Mouse (Mus musculus) CH12.LX (cell line): ENCODE measurements around the gene Frem3. TPM values are rescaled to one million over a fixed set of nuclear protein-coding genes. Genes with fewer than 3 reads are reported as not detected.

Source experiments
- DNase-seq: peaks from one replicate; pipeline ENCODE4 v3.0.0-alpha.2; 2013; ENCODE audit errors: extremely low read depth
- H3K27ac ChIP-seq: 2 replicates; pipeline ENCODE4 v1.5.1; 2012; ENCODE audit warnings: low read depth, mild to moderate bottlenecking, control low read depth, moderate library complexity; ENCODE audit not compliant: insufficient read depth
- H3K27me3 ChIP-seq: replicated peaks from 2 replicates; pipeline ENCODE3; 2012; ENCODE audit warnings: inconsistent platforms
- H3K36me3 ChIP-seq, 2 experiments: replicated peaks in 1 of 2; 2 replicates each; pipeline versions ENCODE3 to v1.6.1; 2012; ENCODE audit warnings: inconsistent platforms in 1 of 2, low read length in 1 of 2, mild to moderate bottlenecking in 1 of 2, mixed read lengths in 1 of 2, moderate library complexity in 1 of 2; ENCODE audit not compliant: control insufficient read depth in 1 of 2, insufficient read depth in 1 of 2
- H3K4me1 ChIP-seq, 2 experiments: 2 replicates each; pipeline ENCODE4 v1.6.1; 2012; ENCODE audit warnings: inconsistent platforms in 1 of 2, moderate library complexity in 1 of 2; ENCODE audit not compliant: insufficient read depth in 2 of 2, control insufficient read depth in 1 of 2
- H3K4me2 ChIP-seq: 2 replicates; pipeline ENCODE4 v1.6.1; 2012; ENCODE audit warnings: low read depth, mild to moderate bottlenecking, control low read depth; ENCODE audit not compliant: poor library complexity, insufficient read depth, severe bottlenecking
- H3K4me3 ChIP-seq, 3 experiments: fragments of 150-350 bp in 1 of 3; sonication (generic) in 1 of 3; replicated peaks in 1 of 3; 2 replicates each; pipeline versions ENCODE3 to v1.5.1; 2011 to 2012; ENCODE audit warnings: low read depth in 2 of 3, low read length in 2 of 3, mild to moderate bottlenecking in 2 of 3, moderate library complexity in 2 of 3, control low read depth in 1 of 3, improper control_type of control experiment in 1 of 3, inconsistent platforms in 1 of 3, mixed read lengths in 1 of 3; ENCODE audit not compliant: poor library complexity in 1 of 3
- H3K79me2 ChIP-seq: replicated peaks from 2 replicates; pipeline ENCODE4 v1.6.1; 2012; ENCODE audit warnings: mild to moderate bottlenecking, moderate library complexity; ENCODE audit not compliant: control insufficient read depth, poor library complexity, insufficient read depth, severe bottlenecking; ENCODE audit errors: extremely low read depth
- H3K9ac ChIP-seq: 2 replicates; pipeline ENCODE4 v1.6.1; 2012; ENCODE audit warnings: low read depth, mild to moderate bottlenecking, control low read depth, moderate library complexity; ENCODE audit not compliant: insufficient read depth
- H3K9me3 ChIP-seq: replicated peaks from 2 replicates; pipeline ENCODE3; 2012; ENCODE audit warnings: low read length, inconsistent platforms, mixed read lengths
- CHD1 ChIP-seq: IDR thresholded peaks from 2 replicates; pipeline ENCODE4 v1.6.1; 2012; ENCODE audit warnings: low read depth, low read length, improper control_type of control experiment, inconsistent platforms
- HCFC1 ChIP-seq: IDR thresholded peaks from 2 replicates; pipeline ENCODE4 v1.6.1; 2012; ENCODE audit warnings: low read depth, mild to moderate bottlenecking, inconsistent platforms, low read length, improper control_type of control experiment
- POLR2A ChIP-seq: IDR thresholded peaks from 2 replicates; pipeline ENCODE4 v1.6.1; 2011; ENCODE audit warnings: low read depth, mild to moderate bottlenecking, improper control_type of control experiment, low read length
- SIN3A ChIP-seq: IDR thresholded peaks from 2 replicates; pipeline ENCODE4 v1.6.1; 2012; ENCODE audit warnings: low read length, improper control_type of control experiment, inconsistent platforms
- SMC3 ChIP-seq: IDR thresholded peaks from 2 replicates; pipeline ENCODE4 v1.6.1; 2011; ENCODE audit warnings: low read depth, low read length, improper control_type of control experiment
- UBTF ChIP-seq: IDR thresholded peaks from 2 replicates; pipeline ENCODE4 v1.6.1; 2012; ENCODE audit warnings: low read depth, mild to moderate bottlenecking, inconsistent platforms, low read length, improper control_type of control experiment, moderate library complexity
- ZC3H11A ChIP-seq: IDR thresholded peaks from 2 replicates; pipeline ENCODE4 v1.6.1; 2012; ENCODE audit warnings: low read depth, mild to moderate bottlenecking, inconsistent platforms, low read length, improper control_type of control experiment
- dilution Hi-C: fragments of 300-500 bp; cut with MboI; formaldehyde crosslinking; loops from 2 replicates; pipeline ENCODE4 v1.14.3; 2020; ENCODE audit warnings: low sequenced_read_pairs; ENCODE audit not compliant: extremely low pct_unique_long_range_greater_than_20kb, extremely low pct_ligation_motif_present
- in situ Hi-C: fragments of 300-500 bp; cut with MboI; formaldehyde crosslinking; loops from 3 replicates; pipeline ENCODE4 v1.14.3; 2019; ENCODE audit warnings: low sequenced_read_pairs, low pct_ligation_motif_present, low pct_unique_long_range_greater_than_20kb, mixed read lengths
- polyA plus RNA-seq: library from polyadenylated mRNA; unstranded; fragments of >175 nt; gene quantifications from 2 replicates; pipeline ENCODE4 v1.2.1, GENCODE M21; 2012; ENCODE audit warnings: low read depth; ENCODE audit not compliant: insufficient read length
- total RNA-seq, 2 experiments: library from RNA; depleted of rRNA; stranded (reverse); fragments of 300-350 nt in 1 of 2; fragments of >200 nt in 1 of 2; gene quantifications; 2 replicates each; pipeline ENCODE4 v1.2.3; 2012 to 2014

Gene Frem3
- total and polyA plus RNA-seq, 3 experiments = not detected

- Histone ChIP-seq H3K4me2 (no peak overlapping the region), H3K9ac (no peak overlapping the region), H3K9me3 (no peaks in the 10 kb centered on the region), H3K27me3 (no peaks in the 10 kb centered on the region), H3K4me1 (no peaks in the 10 kb centered on the region), H3K79me2 (no peaks in the 10 kb centered on the region), H3K4me3 (no peak overlapping the region), H3K27ac (no peak overlapping the region), H3K36me3 (no peaks in the 10 kb centered on the region)
- in situ Hi-C loops = no loop called here
- dilution Hi-C loops = no loop called here
- TF ChIP-seq HCFC1 = no peak
- no peak for TF ChIP-seq CHD1
- no peak for TF ChIP-seq SIN3A
- no peak for DNase-seq
These were observed 52.6 kb downstream of the Frem3 start for GRCm38 (mm10) chr8:80663476-80663875.

DNA sequence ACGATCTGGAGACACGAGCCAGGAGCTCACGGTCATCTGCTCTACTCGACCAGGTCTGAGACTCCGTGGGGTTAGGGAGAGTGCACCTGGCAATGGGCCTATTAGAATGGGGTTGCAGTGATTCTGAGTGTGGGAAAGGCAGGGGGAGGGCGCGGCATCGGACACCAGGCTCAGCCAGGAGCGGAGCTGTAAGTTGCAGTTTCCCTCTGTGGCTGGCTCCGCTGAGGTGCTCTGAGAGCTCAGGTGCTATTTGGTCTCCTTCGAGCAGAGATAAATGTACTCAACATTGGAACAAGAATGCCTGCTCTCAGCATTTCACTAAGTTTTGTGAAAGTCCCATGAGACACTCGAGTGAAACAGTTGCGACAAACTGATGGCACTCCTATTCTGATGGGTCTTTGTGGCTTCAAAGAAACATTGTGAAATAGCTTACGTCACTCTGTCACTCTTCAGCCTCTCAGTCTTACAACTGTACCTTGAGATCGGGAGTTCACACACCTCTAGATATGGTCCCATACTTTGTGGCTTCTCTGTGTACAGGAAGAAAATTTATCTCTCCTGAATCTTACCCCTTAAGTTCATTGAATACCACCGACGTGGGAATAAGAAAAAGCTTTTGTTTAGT lies 58.5 kb downstream of the Frem3 start:
- Histone ChIP-seq H3K79me2 (no peaks in the 10 kb centered on the region), H3K4me2 (peak overlapping the region; percentile 21; the same call in 1 of the 2 replicates), H3K9ac (no peak overlapping the region), H3K4me1 (no peaks in the 10 kb centered on the region), H3K4me3 (peak overlapping the region in 1 of 3 experiments; percentile 12), H3K27me3 (no peaks in the 10 kb centered on the region), H3K9me3 (no peaks in the 10 kb centered on the region), H3K36me3 (no peaks in the 10 kb centered on the region), H3K27ac (no peak overlapping the region)
- dilution Hi-C loops (no loop called here), in situ Hi-C loops (no loop called here)
- DNase-seq = no peak
- no peak for TF ChIP-seq SMC3
- no peak for TF ChIP-seq ZC3H11A
- no peak for TF ChIP-seq CHD1

DNA sequence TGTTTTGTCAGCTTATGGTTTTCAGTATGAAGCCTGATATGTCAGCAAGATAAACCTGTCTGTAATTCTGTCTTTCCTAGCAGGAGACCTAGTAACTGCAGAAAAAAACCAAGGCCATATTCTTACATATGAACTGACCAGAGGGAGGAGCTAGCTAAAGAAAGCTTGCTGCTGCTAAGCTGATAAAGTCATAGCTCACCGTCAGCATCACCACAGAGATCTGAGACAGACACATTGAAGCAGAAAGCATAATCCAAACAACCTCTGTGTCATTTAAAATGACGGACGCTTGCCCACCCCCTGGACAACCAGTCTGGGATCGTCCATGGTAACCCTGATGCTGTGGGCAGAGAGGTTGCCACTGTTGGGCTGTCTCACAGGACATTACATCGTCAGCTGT lies 71.7 kb downstream of the Frem3 start:
- H3K4me2 ChIP-seq = no peak overlapping the region
- H3K9me3 ChIP-seq = no peaks in the 10 kb centered on the region
- dilution Hi-C loops = no loop called here
- no peaks in the 10 kb centered on the region for H3K36me3 ChIP-seq
- no peak for TF ChIP-seq UBTF
- TF ChIP-seq POLR2A = no peak
- TF ChIP-seq SIN3A = no peak
- in situ Hi-C loops = loop anchor here (10.0 kb wide), 1 partner anchor 198 kb away; no protein-coding TSS in a partner anchor
- no peak overlapping the region for H3K9ac ChIP-seq
- no peak overlapping the region for H3K27ac ChIP-seq
- H3K4me1 ChIP-seq = no peaks in the 10 kb centered on the region
- no peak overlapping the region for H3K4me3 ChIP-seq
- DNase-seq = no peak
- no peaks in the 10 kb centered on the region for H3K27me3 ChIP-seq
- no peaks in the 10 kb centered on the region for H3K79me2 ChIP-seq
